Mouse (Mus musculus) left cerebral cortex, adult 6 months (tissue): Measurements from ENCODE around the gene H13. TPM values are rescaled to one million over a fixed set of nuclear protein-coding genes. Genes with fewer than 3 reads are reported as not detected.

Source experiments
- long read RNA-seq, 2 experiments: library from polyadenylated mRNA; unstranded; transcript quantifications; one replicate each; pipeline ENCODE4 v2.0.0; 2019 to 2020
- polyA plus RNA-seq: library from polyadenylated mRNA; unstranded; fragments of <200 nt; fragmentation: Nextera tagmentation; gene quantifications from 2 replicates; pipeline ENCODE4 v1.2.3, GENCODE M21; 2021

Gene H13
- polyA plus RNA-seq, result 53.8 and 63.9 TPM in 2 replicates
- long read RNA-seq, experiment 1, full-length matches to known transcripts, result 285 of 336 reads
- long read RNA-seq, experiment 1, partial matches to known transcripts, result 15 of 336 reads
- long read RNA-seq, experiment 1, other reads (novel, unspliced or antisense), result 36 of 336 reads
- long read RNA-seq, experiment 2, full-length matches to known transcripts, result 53 of 76 reads
- long read RNA-seq, experiment 2, partial matches to known transcripts, result 13 of 76 reads
- long read RNA-seq, experiment 2, other reads (novel, unspliced or antisense), result 10 of 76 reads

DNA sequence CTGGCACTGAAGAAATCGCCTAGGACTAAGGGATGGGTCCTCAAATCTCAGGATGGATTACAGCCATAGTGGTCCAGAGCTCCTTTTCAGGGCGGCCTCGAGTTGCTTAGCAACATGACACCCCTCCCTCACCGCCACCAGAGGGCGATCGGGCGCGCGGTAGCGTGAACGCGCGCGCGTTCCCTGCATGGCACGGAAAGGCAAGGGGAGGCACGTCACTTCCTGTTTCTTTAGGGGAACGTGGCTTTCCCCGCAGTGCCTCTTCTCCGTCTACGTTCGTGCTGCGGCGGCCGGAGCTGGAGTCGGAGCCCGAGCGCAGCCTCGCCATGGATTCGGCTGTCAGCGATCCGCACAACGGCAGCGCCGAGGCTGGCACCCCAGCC is at the start of gene H13:
H13 (plus strand) TSS at position 206 of the 383 bp plus-strand sequence.

DNA sequence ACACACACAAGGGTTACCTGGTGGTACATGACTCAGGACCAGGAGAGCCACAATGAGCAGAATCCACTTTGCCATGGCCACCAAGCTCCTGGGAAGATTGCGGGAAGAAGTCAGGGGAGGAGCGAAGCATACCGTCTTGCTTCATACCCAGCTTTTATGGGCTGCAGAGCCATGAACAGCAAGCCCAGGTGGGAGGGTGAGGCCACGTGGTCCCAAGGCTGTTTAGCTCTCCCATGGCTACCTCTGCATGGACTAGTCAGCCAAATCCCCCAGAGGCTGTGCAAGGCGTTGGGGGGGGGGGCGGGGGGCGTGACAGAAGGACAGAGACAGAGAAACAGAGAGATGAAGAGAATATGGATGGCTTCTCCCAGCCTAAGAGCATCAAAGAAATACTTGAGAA is 46.3 kb upstream of the H13 start, which contains the start of gene Defb25:
Defb25 (minus strand) TSS at position 101 of the 400 bp plus-strand sequence.

DNA sequence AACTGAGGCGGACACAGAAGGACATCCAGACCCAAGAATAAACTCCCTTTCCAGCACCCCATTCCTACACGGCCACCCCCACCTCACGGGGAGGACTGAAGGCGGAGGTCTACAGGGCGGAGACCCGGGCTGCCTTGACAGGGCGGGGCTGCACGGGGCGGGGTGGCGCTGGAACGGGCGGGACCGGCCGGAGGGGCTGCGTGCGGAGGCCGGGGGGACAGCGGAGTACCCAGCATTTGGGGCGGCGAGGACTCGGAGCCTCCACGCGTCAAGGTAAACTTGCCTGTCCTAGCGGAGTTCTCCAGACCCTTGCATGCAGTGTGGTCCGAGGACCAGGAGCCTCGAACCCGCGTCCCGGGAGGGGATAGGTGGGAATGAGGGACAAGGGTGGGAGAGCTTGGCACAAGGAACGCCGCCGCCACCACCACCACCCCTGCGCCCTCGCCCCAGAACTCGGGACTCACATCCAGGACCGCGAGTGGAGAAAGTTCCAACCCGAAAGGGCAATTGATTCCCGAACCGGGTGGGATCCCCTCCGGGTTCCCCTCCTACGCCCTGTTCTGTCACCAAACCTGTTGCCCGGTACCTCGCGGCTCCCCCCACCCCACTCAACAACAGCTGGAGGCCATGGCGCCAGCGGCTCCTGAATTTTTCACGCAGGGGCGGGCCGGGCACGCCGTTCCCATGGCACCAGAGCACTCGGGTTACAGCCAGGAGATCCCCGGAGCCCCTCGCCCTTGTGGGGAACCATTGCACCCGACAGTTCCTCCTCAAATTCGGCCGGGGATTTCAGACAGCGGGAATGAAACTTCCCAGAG is 42.3 kb upstream of the H13 start, which contains the start of gene Rem1:
Rem1 (plus strand) TSS at position 178 of the 818 bp plus-strand sequence.

DNA sequence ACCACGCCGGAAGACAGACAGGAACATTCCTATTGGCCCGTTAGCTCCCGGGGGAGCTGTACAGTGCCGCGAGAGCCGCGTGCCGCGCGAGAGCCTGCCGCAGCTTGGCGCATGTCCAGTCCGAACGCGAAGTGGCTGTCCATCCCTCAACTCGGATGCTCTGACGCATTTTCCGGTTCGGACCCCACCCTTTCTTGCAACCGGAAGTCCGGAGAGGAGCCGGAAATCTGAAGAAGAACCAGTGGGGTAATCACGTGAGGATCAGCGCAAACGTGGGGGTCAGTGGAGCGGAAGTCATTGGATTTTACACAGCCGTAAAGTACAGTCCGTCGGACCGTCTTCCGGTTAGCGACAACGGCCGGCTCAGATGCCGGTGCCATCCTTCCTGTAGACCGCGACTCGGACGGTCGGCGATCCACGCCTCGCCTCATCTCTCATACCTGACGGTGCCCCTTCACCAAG is 17.6 kb downstream of the H13 start, which contains the start of gene Mcts2:
Mcts2 (plus strand) TSS at position 230 of the 462 bp plus-strand sequence.

DNA sequence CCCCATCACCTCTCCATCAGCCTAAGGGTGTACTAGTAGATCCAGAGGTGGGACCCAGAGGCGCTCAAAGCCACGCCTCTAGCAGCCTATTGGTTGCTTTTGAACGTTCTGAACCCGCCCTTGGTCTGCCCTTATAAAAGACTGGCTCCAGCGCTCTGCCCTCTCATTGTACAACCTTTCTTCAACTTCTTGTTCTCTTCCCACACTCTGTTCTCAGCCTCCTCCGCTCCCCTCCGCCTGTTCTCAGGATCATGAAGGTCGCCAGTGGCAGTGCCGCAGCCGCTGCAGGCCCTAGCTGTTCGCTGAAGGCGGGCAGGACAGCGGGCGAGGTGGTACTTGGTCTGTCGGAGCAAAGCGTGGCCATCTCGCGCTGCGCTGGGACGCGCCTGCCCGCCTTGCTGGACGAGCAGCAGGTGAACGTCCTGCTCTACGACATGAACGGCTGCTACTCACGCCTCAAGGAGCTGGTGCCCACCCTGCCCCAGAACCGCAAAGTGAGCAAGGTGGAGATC is 66.9 kb downstream of the H13 start, which contains the start of gene Id1:
Id1 (plus strand) TSS at position 162 of the 512 bp plus-strand sequence.

DNA sequence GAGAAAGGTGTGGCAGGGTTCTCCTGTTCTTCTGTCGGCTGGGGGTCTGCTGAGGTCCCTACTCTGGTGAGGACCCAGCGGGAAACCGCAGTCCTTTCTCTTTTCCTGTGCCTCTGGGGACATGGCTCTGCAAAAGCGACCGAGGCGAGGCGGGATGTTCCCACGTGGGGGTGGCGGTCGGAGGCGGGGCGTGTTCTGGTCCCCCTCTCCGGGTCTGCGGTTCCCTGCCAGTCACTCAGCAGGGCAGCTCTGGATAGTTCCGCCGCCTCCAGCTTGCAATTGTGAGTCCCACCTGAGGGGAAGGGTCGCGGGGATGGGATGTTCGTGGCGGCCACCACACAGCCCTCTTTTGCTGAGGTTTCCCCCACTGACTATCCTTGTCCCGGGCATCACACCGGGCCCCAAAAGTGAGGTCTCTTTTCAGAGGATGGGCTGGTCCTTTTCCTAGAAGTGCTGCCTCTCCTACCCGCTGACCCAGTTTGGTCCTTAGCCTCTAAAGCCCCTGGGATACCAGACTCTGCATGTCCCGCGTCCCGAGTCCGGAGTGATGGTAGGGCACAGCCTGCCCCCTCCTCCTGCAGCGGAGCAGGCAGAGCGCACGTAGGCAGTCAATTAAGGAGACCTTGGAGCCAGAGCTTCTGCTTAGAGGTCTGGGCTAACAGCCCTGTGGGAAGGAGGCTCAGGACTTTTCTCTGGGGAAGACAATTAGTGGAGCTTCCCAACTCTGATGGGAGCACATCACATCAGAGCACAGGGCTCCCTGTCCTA is 84.9 kb downstream of the H13 start, which contains the start of gene Cox4i2:
Cox4i2 (plus strand) TSS at position 230 of the 768 bp plus-strand sequence.

Other genes starting within 250 kb of the H13 start
- gene Defb23, start 204.8 kb upstream of the H13 start, polyA plus RNA-seq, result not detected in 2 replicates
- gene Defb20, start 192.4 kb upstream of the H13 start, polyA plus RNA-seq, result not detected in 2 replicates
- gene Defb22, start 179.3 kb upstream of the H13 start, polyA plus RNA-seq, result not detected in 2 replicates
- not detected in 2 replicates for gene Defb26, start 157.8 kb upstream of the H13 start, polyA plus RNA-seq
- gene Defb28, start 151.2 kb upstream of the H13 start, polyA plus RNA-seq, result not detected in 2 replicates
- not detected in 2 replicates for gene Defb29, start 129.4 kb upstream of the H13 start, polyA plus RNA-seq
- not detected in 2 replicates for gene Gm17416, start 100.1 kb upstream of the H13 start, polyA plus RNA-seq
- gene Defb21, start 96.7 kb upstream of the H13 start, polyA plus RNA-seq, result not detected in 2 replicates
- not detected in 2 replicates for gene Defb19, start 89.1 kb upstream of the H13 start, polyA plus RNA-seq
- not detected in 2 replicates for gene Defb45, start 70.1 kb upstream of the H13 start, polyA plus RNA-seq
- not detected in 2 replicates for gene Defb36, start 65.1 kb upstream of the H13 start, polyA plus RNA-seq
- gene Defb25, start 46.4 kb upstream of the H13 start, polyA plus RNA-seq, result not detected in 2 replicates
- 0.38 and 0.47 TPM in 2 replicates for gene Rem1, start 42.5 kb upstream of the H13 start, polyA plus RNA-seq
- gene Mcts2, start 17.6 kb downstream of the H13 start, polyA plus RNA-seq, result 19.3 and 26.8 TPM in 2 replicates
- gene Id1, start 66.8 kb downstream of the H13 start, polyA plus RNA-seq, result 15.0 and 15.2 TPM in 2 replicates
- 6.5 and 6.9 TPM in 2 replicates for gene Cox4i2, start 84.7 kb downstream of the H13 start, polyA plus RNA-seq
- 145 and 169 TPM in 2 replicates for gene Bcl2l1, start 162.3 kb downstream of the H13 start, polyA plus RNA-seq
- gene Tpx2, start 178.5 kb downstream of the H13 start, polyA plus RNA-seq, result 0.74 and 1.2 TPM in 2 replicates
- not detected in 2 replicates for gene Mylk2, start 241.9 kb downstream of the H13 start, polyA plus RNA-seq